Mouse (Mus musculus) heart, embryonic 15.5 days (tissue): ENCODE results near the gene Dnm3. TPM values are rescaled to one million over a fixed set of nuclear protein-coding genes. Genes with fewer than 3 reads are reported as not detected.

ENCODE experiments used
- ATAC-seq: fragments of 200-750 bp; cut with Nextera tagmentation; replicated peaks from 2 replicates; pipeline ENCODE4 v1.8.0; 2017; ENCODE audit warnings: low read depth, moderate TSS enrichment; ENCODE audit not compliant: insufficient number of reproducible peaks, insufficient read depth, low FRiP score
- H3K27ac ChIP-seq: fragments of 300-500 bp; sonication (generic); 2 replicates; pipeline ENCODE4 v1.5.1; 2015; ENCODE audit warnings: mild to moderate bottlenecking, inconsistent platforms
- H3K27me3 ChIP-seq: fragments of 300-500 bp; sonication (generic); 2 replicates; pipeline ENCODE4 v1.6.1; 2015; ENCODE audit warnings: inconsistent platforms
- H3K36me3 ChIP-seq: fragments of 300-500 bp; sonication (generic); 2 replicates; pipeline ENCODE4 v1.6.1; 2015; ENCODE audit warnings: mild to moderate bottlenecking, inconsistent platforms
- H3K4me1 ChIP-seq: fragments of 300-500 bp; sonication (generic); replicated peaks from 2 replicates; pipeline ENCODE4 v1.6.1; 2015; ENCODE audit warnings: inconsistent platforms
- H3K4me2 ChIP-seq: fragments of 300-500 bp; sonication (generic); 2 replicates; pipeline ENCODE4 v1.6.1; 2015; ENCODE audit warnings: inconsistent platforms, mild to moderate bottlenecking, moderate library complexity
- H3K4me3 ChIP-seq: fragments of 300-500 bp; sonication (generic); 2 replicates; pipeline ENCODE4 v1.5.1; 2015; ENCODE audit warnings: mild to moderate bottlenecking, inconsistent platforms
- H3K9ac ChIP-seq: fragments of 300-500 bp; sonication (generic); 2 replicates; pipeline ENCODE4 v1.6.1; 2015; ENCODE audit warnings: mild to moderate bottlenecking, inconsistent platforms
- H3K9me3 ChIP-seq: fragments of 300-500 bp; sonication (generic); replicated peaks from 2 replicates; pipeline ENCODE4 v1.6.1; 2016; ENCODE audit warnings: inconsistent platforms
- WGBS: fragments of 180-500 bp; shearing (Covaris S2); methylation state at CpG from one replicate; pipeline ENCODE4 v1.1.7; 2015; ENCODE audit warnings: mixed read lengths; 5-methylcytosine and 5-hydroxymethylcytosine counted together
- polyA plus RNA-seq: library from polyadenylated mRNA; unstranded; fragments of >200 nt; fragmentation: Nextera tagmentation; extraction: Ambion mirVana; gene quantifications from 2 replicates; pipeline ENCODE4 v1.2.1, GENCODE M21; 2015

The Dnm3 gene
- polyA plus RNA-seq, 1 experiment from 2014 or later = 1.7 TPM

GRCm38 (mm10) chr1:162469752-162470280 is 8.0 kb downstream of the Dnm3 start:
- Histone ChIP-seq H3K9me3 (no peaks in the 10 kb centered on the region), H3K4me3 (no peak overlapping the region), H3K4me2 (no peak overlapping the region), H3K4me1 (no peaks in the 10 kb centered on the region), H3K27me3 (no peaks in the 10 kb centered on the region; the same call in 1 of the 2 replicates), H3K9ac (no peak overlapping the region), H3K36me3 (no peaks in the 10 kb centered on the region), H3K27ac (no peak overlapping the region)
- WGBS = 66% methylated on average over 2 of the region's 2 CpGs
- ATAC-seq = no peak

- Histone ChIP-seq H3K4me1 (no peaks in the 10 kb centered on the region), H3K4me3 (no peak overlapping the region), H3K4me2 (no peak overlapping the region), H3K9me3 (no peaks in the 10 kb centered on the region), H3K9ac (no peak overlapping the region), H3K36me3 (no peaks in the 10 kb centered on the region), H3K27me3 (no peaks in the 10 kb centered on the region), H3K27ac (no peak overlapping the region)
- WGBS = 84% methylated on average over 8 of the region's 8 CpGs
- no peak for ATAC-seq
Observed at GRCm38 (mm10) chr1:162463676-162464075, 14.2 kb downstream of the Dnm3 start.

DNA sequence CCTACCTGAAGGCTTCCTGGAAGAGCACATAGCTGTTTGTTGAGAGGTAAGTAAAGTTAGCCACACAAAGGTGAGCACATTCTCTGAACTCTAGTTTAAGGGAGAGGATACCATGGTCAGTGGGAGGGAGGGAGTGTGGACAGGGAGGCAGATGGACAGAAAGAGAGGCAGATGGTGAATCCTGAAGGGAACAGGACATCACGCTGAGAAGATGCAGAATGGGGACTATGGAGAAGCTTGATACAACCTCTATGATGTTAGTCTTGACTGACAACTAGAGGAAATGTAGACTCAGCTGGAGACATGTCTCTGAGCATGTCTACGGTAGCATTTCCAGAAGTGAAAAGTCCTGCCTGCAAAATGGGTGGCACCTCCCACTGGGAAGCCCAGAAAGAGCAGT is 19.1 kb downstream of the Dnm3 start:
- no peaks in the 10 kb centered on the region for H3K9me3 ChIP-seq
- no peaks in the 10 kb centered on the region for H3K27me3 ChIP-seq
- H3K27ac ChIP-seq = no peak overlapping the region
- no peaks in the 10 kb centered on the region for H3K36me3 ChIP-seq
- no peak overlapping the region for H3K4me3 ChIP-seq
- no peak overlapping the region for H3K4me2 ChIP-seq
- no peaks in the 10 kb centered on the region for H3K4me1 ChIP-seq
- ATAC-seq = no peak
- 84% methylated on average over 2 of the region's 2 CpGs for WGBS
- H3K9ac ChIP-seq = no peak overlapping the region

GRCm38 (mm10) chr1:162456861-162457260 is 21.0 kb downstream of the Dnm3 start:
- H3K4me2 ChIP-seq = no peak overlapping the region
- H3K27me3 ChIP-seq = no peaks in the 10 kb centered on the region
- no peak overlapping the region for H3K4me3 ChIP-seq
- no peak for ATAC-seq
- H3K27ac ChIP-seq = no peak overlapping the region
- H3K9me3 ChIP-seq = no peaks in the 10 kb centered on the region
- no peaks in the 10 kb centered on the region for H3K4me1 ChIP-seq
- no peaks in the 10 kb centered on the region for H3K36me3 ChIP-seq
- WGBS = 86% methylated on average over 6 of the region's 6 CpGs
- no peak overlapping the region for H3K9ac ChIP-seq

- no peaks in the 10 kb centered on the region for H3K9me3 ChIP-seq
- H3K4me2 ChIP-seq = no peak overlapping the region
- no peak overlapping the region for H3K27ac ChIP-seq
- no peaks in the 10 kb centered on the region for H3K36me3 ChIP-seq
- 79% methylated on average over 4 of the region's 4 CpGs for WGBS
- H3K9ac ChIP-seq = no peak overlapping the region
- H3K4me3 ChIP-seq = no peak overlapping the region
- no peaks in the 10 kb centered on the region for H3K27me3 ChIP-seq
- no peak for ATAC-seq
- H3K4me1 ChIP-seq = no peaks in the 10 kb centered on the region
Observed at GRCm38 (mm10) chr1:162456406-162456805, 21.4 kb downstream of the Dnm3 start.

- Histone ChIP-seq H3K4me3 (no peak overlapping the region), H3K27me3 (no peaks in the 10 kb centered on the region), H3K36me3 (no peaks in the 10 kb centered on the region), H3K4me2 (no peak overlapping the region), H3K4me1 (no peaks in the 10 kb centered on the region), H3K9ac (no peak overlapping the region), H3K27ac (no peak overlapping the region), H3K9me3 (no peaks in the 10 kb centered on the region)
- no peak; the same call in 1 of the 2 replicates for ATAC-seq
- 33% methylated on average over 8 of the region's 8 CpGs for WGBS
Observed at GRCm38 (mm10) chr1:162453578-162453977, 24.3 kb downstream of the Dnm3 start.

DNA sequence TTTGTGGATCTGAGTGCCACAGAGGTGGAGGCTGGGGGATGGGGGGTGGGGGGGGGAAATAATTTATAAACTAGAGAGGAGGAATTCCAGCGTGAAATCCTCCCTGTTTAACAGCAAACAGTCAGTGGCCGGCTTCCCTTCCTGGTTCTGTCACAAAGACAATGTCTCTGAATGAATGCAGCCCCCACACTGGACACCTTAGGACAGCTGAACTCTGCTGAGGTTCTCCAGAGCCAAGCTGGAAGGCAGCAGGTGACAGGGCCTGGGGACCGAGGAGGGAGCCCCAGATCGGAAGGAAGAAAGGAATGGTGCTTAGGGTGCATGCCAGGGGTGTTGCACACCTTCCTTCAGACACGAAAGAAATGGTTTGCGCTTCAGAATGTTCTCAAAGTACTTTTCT is 24.8 kb downstream of the Dnm3 start:
- Histone ChIP-seq H3K9me3 (no peaks in the 10 kb centered on the region), H3K4me2 (no peak overlapping the region), H3K27me3 (no peaks in the 10 kb centered on the region), H3K4me3 (no peak overlapping the region), H3K9ac (no peak overlapping the region), H3K4me1 (no peaks in the 10 kb centered on the region), H3K36me3 (no peaks in the 10 kb centered on the region), H3K27ac (no peak overlapping the region)
- no peak for ATAC-seq
- 69% methylated on average over 6 of the region's 6 CpGs for WGBS

DNA sequence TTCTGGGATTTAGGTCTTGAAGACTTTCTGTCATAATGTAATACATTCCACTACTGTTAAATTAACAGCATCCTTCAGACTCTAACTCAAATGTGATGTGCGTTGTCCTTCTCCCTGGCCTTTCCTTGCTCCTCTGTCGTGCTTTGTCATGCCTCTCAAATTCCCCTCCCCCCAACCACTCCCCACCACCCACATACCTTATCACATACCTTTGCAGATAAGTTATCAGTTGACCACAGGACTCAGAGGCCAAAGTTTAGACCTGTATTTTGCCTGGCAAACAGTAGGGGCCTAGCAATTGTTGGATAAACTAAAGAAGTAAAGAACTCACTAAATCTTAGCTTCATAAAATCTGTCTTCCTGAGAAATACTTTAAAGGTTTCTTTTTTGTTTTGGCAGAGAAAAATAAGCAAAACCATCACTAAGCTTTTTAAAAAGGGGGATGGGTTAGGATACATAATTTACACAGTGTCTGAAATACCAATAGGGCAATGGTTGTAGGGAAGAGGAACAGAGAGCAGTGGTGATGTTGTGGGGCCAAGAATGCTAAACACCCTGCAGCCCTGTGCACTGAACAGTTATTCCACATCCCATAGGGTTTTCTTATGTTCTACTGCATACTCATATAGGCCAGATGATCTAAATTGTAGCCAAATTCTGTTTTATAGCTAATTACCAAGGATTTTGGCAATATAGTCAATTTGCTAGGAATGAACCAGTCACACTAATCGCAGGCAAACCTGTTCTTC is 28.5 kb downstream of the Dnm3 start:
- Histone ChIP-seq H3K27me3 (no peaks in the 10 kb centered on the region), H3K9ac (no peak overlapping the region), H3K4me2 (no peak overlapping the region), H3K4me1 (no peaks in the 10 kb centered on the region), H3K4me3 (no peak overlapping the region), H3K9me3 (no peaks in the 10 kb centered on the region), H3K36me3 (no peaks in the 10 kb centered on the region), H3K27ac (no peak overlapping the region)
- WGBS = 54% methylated on average over 3 of the region's 3 CpGs
- no peak for ATAC-seq

- H3K9me3 ChIP-seq = no peaks in the 10 kb centered on the region
- 44% methylated on average over 8 of the region's 8 CpGs for WGBS
- H3K27ac ChIP-seq = no peak overlapping the region
- no peak overlapping the region for H3K4me2 ChIP-seq
- H3K4me1 ChIP-seq = no peaks in the 10 kb centered on the region
- H3K9ac ChIP-seq = no peak overlapping the region
- no peak for ATAC-seq
- no peak overlapping the region for H3K4me3 ChIP-seq
- H3K27me3 ChIP-seq = no peaks in the 10 kb centered on the region
- no peaks in the 10 kb centered on the region for H3K36me3 ChIP-seq
Observed at GRCm38 (mm10) chr1:162444805-162445204, 33.0 kb downstream of the Dnm3 start.

- no peak for ATAC-seq
- Histone ChIP-seq H3K4me2 (no peak overlapping the region), H3K27me3 (no peaks in the 10 kb centered on the region), H3K36me3 (no peaks in the 10 kb centered on the region), H3K4me3 (no peak overlapping the region), H3K27ac (no peak overlapping the region), H3K9me3 (no peaks in the 10 kb centered on the region), H3K9ac (no peak overlapping the region), H3K4me1 (no peaks in the 10 kb centered on the region)
Observed at GRCm38 (mm10) chr1:162439576-162439975, 38.3 kb downstream of the Dnm3 start.

DNA sequence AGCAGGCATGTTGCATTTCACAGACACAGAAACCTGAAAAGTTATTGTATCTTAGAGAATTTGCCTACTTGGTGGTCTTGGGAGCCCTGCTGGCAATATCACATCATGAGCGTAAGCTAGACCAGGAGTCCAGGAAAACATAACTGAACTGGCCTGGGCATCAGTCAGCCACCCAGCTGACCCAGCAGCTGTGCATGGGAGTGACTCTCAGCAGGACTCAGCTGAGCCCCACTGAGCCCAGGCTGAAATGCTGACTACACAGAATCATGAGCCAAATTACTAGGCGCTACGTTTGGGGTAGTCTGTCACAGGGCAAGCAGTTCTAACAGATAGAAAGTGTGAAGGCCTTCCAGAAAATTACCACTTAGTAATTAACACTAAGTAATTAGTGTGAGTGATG is 41.2 kb downstream of the Dnm3 start:
- no peak overlapping the region for H3K9ac ChIP-seq
- H3K4me2 ChIP-seq = no peak overlapping the region
- H3K9me3 ChIP-seq = no peaks in the 10 kb centered on the region
- ATAC-seq = no peak
- H3K4me1 ChIP-seq = no peaks in the 10 kb centered on the region
- 83% methylated on average over 3 of the region's 3 CpGs for WGBS
- no peak overlapping the region for H3K4me3 ChIP-seq
- no peak overlapping the region for H3K27ac ChIP-seq
- H3K36me3 ChIP-seq = no peaks in the 10 kb centered on the region
- no peaks in the 10 kb centered on the region for H3K27me3 ChIP-seq

DNA sequence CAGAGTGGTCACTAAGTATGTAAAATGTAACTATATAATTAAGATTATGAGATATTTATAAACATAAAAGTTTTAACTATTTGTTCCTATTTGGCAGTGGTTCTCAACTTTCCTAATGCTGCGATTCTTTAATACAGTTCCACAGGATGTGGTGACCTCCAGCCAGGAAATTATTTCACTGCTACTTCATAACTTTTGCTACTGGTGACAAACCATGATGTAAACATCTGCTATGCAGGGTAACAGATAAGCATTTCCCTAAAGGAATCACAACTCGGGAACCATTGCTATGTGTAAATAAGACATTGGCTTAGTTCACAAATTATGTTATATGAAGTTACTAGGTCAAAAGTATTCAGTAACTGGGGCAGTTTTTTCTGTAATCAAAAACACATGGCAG is 48.9 kb downstream of the Dnm3 start:
- Histone ChIP-seq H3K9ac (no peak overlapping the region), H3K4me1 (no peaks in the 10 kb centered on the region), H3K4me2 (no peak overlapping the region), H3K27ac (no peak overlapping the region), H3K9me3 (no peaks in the 10 kb centered on the region), H3K4me3 (no peak overlapping the region), H3K27me3 (no peaks in the 10 kb centered on the region), H3K36me3 (no peaks in the 10 kb centered on the region)
- ATAC-seq = no peak
- WGBS = 37% methylated on average over 2 of the region's 2 CpGs
